Mouse (Mus musculus) midbrain, embryonic 11.5 days (tissue): ENCODE data around the gene Omt2a. TPM values are rescaled to one million over a fixed set of nuclear protein-coding genes. Genes with fewer than 3 reads are reported as not detected.
A peak's percentile ranks its signal among the peaks of the same experiment; 100 is the strongest.
"Not testable (repeated sequence)": the region's sequence is repeated elsewhere in the genome, so short reads cannot be mapped to it uniquely, and the experiment has no call there.

Source experiments
- ATAC-seq: fragments of 200-750 bp; cut with Nextera tagmentation; 2 replicates; pipeline ENCODE4 v1.8.0; 2017; ENCODE audit warnings: moderate TSS enrichment, moderate library complexity; ENCODE audit not compliant: low FRiP score
- DNase-seq: peaks from one replicate; pipeline ENCODE4 v3.0.0; 2015; ENCODE audit warnings: low spot score; ENCODE audit errors: missing footprints
- H3K27ac ChIP-seq: fragments of 300-500 bp; sonication (generic); 2 replicates; pipeline ENCODE4 v1.5.1; 2014; ENCODE audit warnings: low read depth, low read length
- H3K27me3 ChIP-seq: fragments of 300-500 bp; sonication (generic); 2 replicates; pipeline ENCODE4 v1.6.1; 2014; ENCODE audit warnings: mild to moderate bottlenecking, low read length, moderate library complexity, mixed read lengths; ENCODE audit not compliant: control insufficient read depth, insufficient read depth
- H3K36me3 ChIP-seq: fragments of 300-500 bp; sonication (generic); 2 replicates; pipeline ENCODE4 v1.6.1; 2014; ENCODE audit warnings: mild to moderate bottlenecking, low read length, moderate library complexity, mixed read lengths; ENCODE audit not compliant: control insufficient read depth, insufficient read depth
- H3K4me1 ChIP-seq: fragments of 300-500 bp; sonication (generic); 2 replicates; pipeline ENCODE4 v1.6.1; 2014; ENCODE audit warnings: low read length; ENCODE audit not compliant: control insufficient read depth, insufficient read depth
- H3K4me2 ChIP-seq: fragments of 300-500 bp; sonication (generic); 2 replicates; pipeline ENCODE4 v1.6.1; 2014; ENCODE audit warnings: mild to moderate bottlenecking, moderate library complexity
- H3K4me3 ChIP-seq: fragments of 300-500 bp; sonication (generic); 2 replicates; pipeline ENCODE4 v1.5.1; 2014; ENCODE audit warnings: low read depth, low read length
- H3K9ac ChIP-seq: fragments of 300-500 bp; sonication (generic); 2 replicates; pipeline ENCODE4 v1.6.1; 2014; ENCODE audit warnings: low read length
- H3K9me3 ChIP-seq: fragments of 300-500 bp; sonication (generic); 2 replicates; pipeline ENCODE4 v1.6.1; 2016; ENCODE audit warnings: low read length; ENCODE audit not compliant: control insufficient read depth
- WGBS: fragments of 180-500 bp; shearing (Covaris S2); extraction: QIAGEN DNeasy Blood & Tissue Kit; methylation state at CpG from one replicate; pipeline ENCODE4 v1.1.7; 2014; 5-methylcytosine and 5-hydroxymethylcytosine counted together
- polyA plus RNA-seq: library from polyadenylated mRNA; unstranded; fragments of >200 nt; fragmentation: Nextera tagmentation; extraction: Ambion mirVana; gene quantifications from 2 replicates; pipeline ENCODE4 v1.2.1, GENCODE M21; 2014

Gene Omt2a
- polyA plus RNA-seq, 1 experiment from 2014 or later, result not detected

- H3K27ac ChIP-seq, DNase-seq, H3K36me3 ChIP-seq, H3K4me2 ChIP-seq, H3K4me3 ChIP-seq, H3K27me3 ChIP-seq, H3K9me3 ChIP-seq, H3K9ac ChIP-seq, ATAC-seq, H3K4me1 ChIP-seq: not testable (repeated sequence)
Measured at GRCm38 (mm10) chr9:78350007-78350406, 35.4 kb upstream of the Omt2a start.

DNA sequence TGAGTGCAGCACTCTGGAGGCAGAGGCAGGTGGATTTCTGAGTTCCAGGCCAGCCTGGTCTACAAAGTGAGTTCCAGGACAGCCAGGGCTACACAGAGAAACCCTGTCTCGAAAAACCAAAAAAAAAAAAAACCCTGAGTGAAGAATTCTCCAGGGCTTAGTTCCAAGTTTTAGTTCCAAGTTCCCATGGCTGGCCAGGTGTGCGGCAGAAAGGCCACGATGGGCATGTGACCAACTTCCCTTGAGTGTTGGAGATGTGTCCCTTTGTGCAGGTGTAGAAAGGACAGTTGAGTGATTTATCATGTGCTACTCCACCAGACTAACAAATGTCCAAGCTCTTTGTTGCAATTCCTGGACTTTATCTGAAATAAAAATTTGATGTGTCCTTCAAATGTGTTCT lies 34.5 kb upstream of the Omt2a start:
- 82% methylated on average over 3 of the region's 3 CpGs for WGBS
- H3K9ac ChIP-seq, result not testable (repeated sequence)

DNA sequence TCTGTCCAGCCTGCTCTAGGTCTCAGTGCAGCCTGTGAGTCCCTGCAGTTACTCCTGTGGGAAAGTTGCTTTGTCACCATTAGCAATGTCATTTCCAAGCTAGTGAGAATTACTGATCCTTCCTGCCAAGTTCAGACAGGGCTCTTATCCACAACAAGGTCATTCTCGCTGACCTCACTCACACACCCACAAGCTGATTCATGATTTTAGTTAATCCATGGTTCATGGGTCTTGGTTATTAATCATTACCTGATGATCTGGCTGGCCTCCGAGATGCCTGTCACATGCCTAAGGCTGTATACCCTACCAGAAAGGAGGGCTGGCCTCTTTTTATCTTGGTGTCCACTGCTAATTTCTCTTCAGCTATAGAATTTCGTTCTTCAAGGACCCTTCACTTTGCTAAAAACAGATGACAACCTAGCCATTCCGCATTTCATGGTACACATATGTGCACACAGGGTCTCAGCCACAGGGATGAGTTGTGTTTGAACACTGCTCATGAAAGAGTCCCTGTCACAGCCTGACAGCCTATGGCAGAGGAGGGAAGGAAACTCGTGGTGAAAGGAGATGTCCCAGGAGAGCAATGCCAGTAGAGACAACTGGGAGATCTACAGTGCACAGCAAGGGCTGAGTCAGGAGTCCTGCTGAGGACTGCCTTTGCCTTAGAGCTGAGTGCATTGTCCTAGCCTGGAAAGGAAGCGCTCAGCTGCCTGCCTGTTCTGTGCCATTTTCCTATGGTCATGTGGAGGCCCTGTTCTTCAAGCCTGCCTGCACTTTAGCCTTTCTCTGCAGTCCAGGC lies 33.8 kb upstream of the Omt2a start:
- ATAC-seq, H3K36me3 ChIP-seq, H3K4me2 ChIP-seq, H3K27me3 ChIP-seq, DNase-seq, H3K9me3 ChIP-seq, H3K4me1 ChIP-seq, H3K27ac ChIP-seq, H3K9ac ChIP-seq, H3K4me3 ChIP-seq: not testable (repeated sequence)
- 74% methylated on average over 6 of the region's 6 CpGs for WGBS

More for the DNA sequence above, 34.5 kb upstream of the Omt2a start:
- H3K27me3 ChIP-seq, H3K9me3 ChIP-seq, H3K27ac ChIP-seq, H3K36me3 ChIP-seq, H3K4me3 ChIP-seq, H3K4me1 ChIP-seq, H3K4me2 ChIP-seq, ATAC-seq, DNase-seq: not testable (repeated sequence)

GRCm38 (mm10) chr9:78347004-78347403 lies 32.4 kb upstream of the Omt2a start:
- no peak overlapping the region for H3K27ac ChIP-seq
- H3K9me3 ChIP-seq, result no peaks in the 10 kb centered on the region
- ATAC-seq (no peak), DNase-seq (no peak)
- H3K9ac ChIP-seq, result no peak overlapping the region
- H3K4me3 ChIP-seq, result no peak overlapping the region
- H3K27me3 ChIP-seq, result no peaks in the 10 kb centered on the region
- H3K36me3 ChIP-seq, result no peaks in the 10 kb centered on the region
- no peaks in the 10 kb centered on the region for H3K4me1 ChIP-seq
- no peak overlapping the region for H3K4me2 ChIP-seq
- WGBS, result 72% methylated on average over 3 of the region's 3 CpGs

GRCm38 (mm10) chr9:78345235-78345634 lies 30.6 kb upstream of the Omt2a start:
- ATAC-seq, H3K36me3 ChIP-seq: not testable (repeated sequence)
- WGBS, result 74% methylated on average over 4 of the region's 4 CpGs

GRCm38 (mm10) chr9:78343055-78343454 lies 28.5 kb upstream of the Omt2a start:
- H3K27ac ChIP-seq, H3K4me1 ChIP-seq, ATAC-seq, H3K4me3 ChIP-seq, H3K9ac ChIP-seq, H3K36me3 ChIP-seq, H3K4me2 ChIP-seq, H3K27me3 ChIP-seq, DNase-seq, H3K9me3 ChIP-seq: not testable (repeated sequence)
- 86% methylated on average over 9 of the region's 9 CpGs for WGBS

More at GRCm38 (mm10) chr9:78345235-78345634, 30.6 kb upstream of the Omt2a start:
- H3K27me3 ChIP-seq, H3K4me1 ChIP-seq, H3K9ac ChIP-seq, H3K4me2 ChIP-seq, H3K4me3 ChIP-seq, H3K27ac ChIP-seq, DNase-seq, H3K9me3 ChIP-seq: not testable (repeated sequence)

- DNase-seq, ATAC-seq, H3K4me1 ChIP-seq, H3K4me2 ChIP-seq, H3K9me3 ChIP-seq, H3K4me3 ChIP-seq, H3K27me3 ChIP-seq, H3K36me3 ChIP-seq, H3K27ac ChIP-seq, H3K9ac ChIP-seq: not testable (repeated sequence)
- 91% methylated on average over 4 of the region's 4 CpGs for WGBS
Measured at GRCm38 (mm10) chr9:78342494-78342893, 27.9 kb upstream of the Omt2a start.

- DNase-seq, result peak; percentile 91
- not testable (repeated sequence) for H3K9ac ChIP-seq, ATAC-seq, H3K9me3 ChIP-seq, H3K4me3 ChIP-seq, H3K27me3 ChIP-seq, H3K36me3 ChIP-seq, H3K4me2 ChIP-seq, H3K27ac ChIP-seq, H3K4me1 ChIP-seq
- 13% methylated on average over 8 of the region's 8 CpGs for WGBS
Measured at GRCm38 (mm10) chr9:78340324-78340723, 25.7 kb upstream of the Omt2a start.

GRCm38 (mm10) chr9:78337050-78337449 lies 22.5 kb upstream of the Omt2a start:
- not testable (repeated sequence) for H3K4me1 ChIP-seq, H3K27me3 ChIP-seq, H3K4me3 ChIP-seq, H3K36me3 ChIP-seq, DNase-seq, ATAC-seq, H3K9me3 ChIP-seq, H3K4me2 ChIP-seq, H3K9ac ChIP-seq, H3K27ac ChIP-seq
